Mouse (Mus musculus): ENCODE data around the gene Tle1. TPM values are rescaled to one million over a fixed set of nuclear protein-coding genes. Genes with fewer than 3 reads are reported as not detected.

Gene Tle1
- polyA plus RNA-seq, 1 experiment from 2014 or later = 43.1 TPM

DNA sequence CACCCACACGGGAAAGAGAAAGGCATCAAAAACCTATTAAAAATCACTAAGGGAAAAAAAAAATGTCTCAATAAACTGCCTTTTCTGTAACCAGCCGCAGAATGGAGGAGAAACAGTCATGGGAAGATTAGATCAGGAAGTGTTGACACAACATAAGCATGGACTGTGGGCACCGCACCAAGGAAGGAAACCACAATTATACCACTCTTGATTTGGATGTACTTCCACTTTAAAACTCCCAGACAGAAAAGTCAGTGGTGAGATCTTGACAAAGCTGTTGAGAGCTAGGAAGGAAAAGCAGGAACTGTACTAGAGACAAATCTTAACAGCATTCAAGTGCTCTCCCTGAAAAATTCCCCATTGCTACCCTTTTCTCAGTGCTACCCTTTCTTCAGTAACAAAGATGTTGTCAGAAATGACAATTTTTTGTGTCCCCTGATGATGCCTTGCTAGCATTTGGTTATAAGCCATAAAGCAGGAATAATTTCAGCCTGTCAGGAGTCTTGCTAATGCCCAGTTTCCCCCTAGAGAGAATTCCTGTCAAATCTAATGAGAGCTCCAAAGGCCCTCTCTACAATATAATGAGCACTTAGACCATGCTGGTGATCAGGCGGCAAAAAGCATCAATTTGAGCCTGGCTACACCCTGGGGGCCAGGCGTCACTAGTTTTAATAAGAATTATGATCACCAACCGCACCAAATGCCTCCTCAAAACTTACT, 5.4 kb downstream of the Tle1 start:
- Histone ChIP-seq H3K9me3 (no peaks in the 10 kb centered on the region), H3K4me3 (peak overlapping the region; percentile 85), H3K4me1 (replicated peaks) (peaks cover 32% of the 10 kb centered on the region), H3K9ac (no peak overlapping the region), H3K36me3 (no peaks in the 10 kb centered on the region; the same call in 1 of the 2 replicates), H3K27ac (replicated peaks) (no peak overlapping the region), H3K27me3 (no peaks in the 10 kb centered on the region), H3K4me2 (peak overlapping the region; percentile 73)
- WGBS = 27% methylated on average over 6 of the region's 6 CpGs
- ATAC-seq (ENCODE audit: low FRiP score, low read depth) = no peak

DNA sequence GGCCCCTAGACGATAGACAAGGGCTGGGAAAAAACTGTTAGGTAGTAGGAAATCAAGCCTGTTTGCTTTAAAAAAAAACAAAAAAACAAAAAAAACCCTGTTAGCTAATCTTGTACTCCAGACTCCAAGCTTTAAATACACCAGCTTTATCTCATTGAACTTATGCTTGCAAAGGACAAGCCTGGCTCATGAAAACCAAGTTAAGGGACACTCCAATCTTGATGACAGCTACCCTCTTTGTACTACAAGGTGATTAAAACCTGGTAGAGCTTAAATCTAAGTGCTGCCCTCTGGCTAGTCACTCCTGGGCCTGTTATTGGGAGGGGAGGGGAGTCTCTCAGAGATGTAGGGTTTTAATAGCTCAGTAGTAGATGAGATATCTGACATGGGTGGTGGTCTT, 7.4 kb downstream of the Tle1 start:
- Histone ChIP-seq H3K27ac (replicated peaks) (no peak overlapping the region), H3K4me2 (no peak overlapping the region), H3K9me3 (no peaks in the 10 kb centered on the region), H3K9ac (no peak overlapping the region), H3K4me1 (replicated peaks) (peaks cover 32% of the 10 kb centered on the region), H3K36me3 (no peaks in the 10 kb centered on the region; the same call in 1 of the 2 replicates), H3K27me3 (no peaks in the 10 kb centered on the region), H3K4me3 (no peak overlapping the region)
- no peak for ATAC-seq (ENCODE audit: low FRiP score, low read depth)
- 85% methylated on average over 1 of the region's 1 CpGs for WGBS

GRCm38 (mm10) chr4:72184476-72184875, 16.2 kb downstream of the Tle1 start:
- 0 out of 2 replicates have a peak, but pooled peaks cover 4% of the 10 kb centered on the region for H3K36me3 ChIP-seq
- 57% methylated on average over 5 of the region's 5 CpGs for WGBS
- peaks cover 15% of the 10 kb centered on the region for H3K4me1 ChIP-seq (replicated peaks)
- H3K4me3 ChIP-seq = no peak overlapping the region
- H3K27ac ChIP-seq (replicated peaks) = no peak overlapping the region
- no peak overlapping the region for H3K4me2 ChIP-seq
- H3K27me3 ChIP-seq = no peaks in the 10 kb centered on the region
- no peak for ATAC-seq (ENCODE audit: low FRiP score, low read depth)
- H3K9me3 ChIP-seq = no peaks in the 10 kb centered on the region
- H3K9ac ChIP-seq = no peak overlapping the region

DNA sequence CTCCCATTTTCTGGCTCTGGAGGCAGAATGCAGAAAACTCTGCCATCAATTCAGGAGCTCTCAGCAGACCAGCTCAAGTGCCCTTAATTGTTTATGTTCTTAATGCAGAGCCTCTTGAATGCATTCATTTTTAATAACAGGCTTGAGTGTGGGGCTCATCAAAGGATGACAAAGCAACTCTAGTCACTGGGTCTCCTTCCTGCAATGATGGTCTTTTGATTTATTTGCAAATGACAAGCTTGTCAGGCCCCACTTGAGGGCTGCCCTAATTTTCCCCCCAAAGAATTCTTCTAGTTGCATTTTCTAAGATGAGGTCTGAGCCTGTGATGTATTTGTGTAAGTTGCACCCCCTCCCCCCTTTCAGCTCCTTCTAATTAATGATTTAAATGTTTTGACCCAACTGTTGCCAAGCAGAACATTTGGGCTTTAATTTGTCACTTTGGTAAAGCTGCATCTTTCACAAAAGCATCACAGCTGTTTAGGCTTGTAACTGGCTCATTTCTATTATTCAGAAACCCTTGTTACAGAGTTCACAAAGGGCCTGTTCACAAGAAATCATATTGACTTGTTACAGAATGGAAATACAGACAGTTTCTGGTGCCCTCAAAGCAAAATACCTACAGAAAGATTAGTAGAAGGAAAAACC, 18.3 kb downstream of the Tle1 start:
- no peak overlapping the region for H3K27ac ChIP-seq (replicated peaks)
- no peak overlapping the region for H3K9ac ChIP-seq
- no peak overlapping the region for H3K4me2 ChIP-seq
- H3K36me3 ChIP-seq = 0 out of 2 replicates have a peak, but pooled peaks cover 4% of the 10 kb centered on the region
- H3K27me3 ChIP-seq = no peaks in the 10 kb centered on the region
- ATAC-seq (ENCODE audit: low FRiP score, low read depth) = no peak
- H3K9me3 ChIP-seq = no peaks in the 10 kb centered on the region
- peaks cover 15% of the 10 kb centered on the region for H3K4me1 ChIP-seq (replicated peaks)
- H3K4me3 ChIP-seq = no peak overlapping the region

DNA sequence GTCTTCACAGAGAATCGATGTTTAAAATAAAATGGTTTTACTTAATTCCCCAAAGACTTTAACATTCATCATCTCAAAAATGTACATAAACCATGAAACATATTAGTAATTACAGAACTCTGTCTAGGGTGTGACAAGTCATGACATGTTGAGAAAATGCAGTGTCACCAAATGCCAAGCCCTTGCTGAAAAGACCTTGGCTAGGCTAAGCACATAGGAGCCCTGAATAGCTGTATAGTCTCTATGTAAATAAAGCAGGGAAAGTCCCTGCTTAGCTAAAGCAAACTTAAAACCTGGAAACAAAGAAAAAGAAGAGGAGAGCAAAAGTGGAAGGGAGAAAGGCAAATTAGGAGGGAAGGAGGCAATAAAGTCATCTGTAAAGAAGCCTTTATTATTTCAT, 24.8 kb downstream of the Tle1 start:
- Histone ChIP-seq H3K27ac (replicated peaks) (no peak overlapping the region), H3K9me3 (no peaks in the 10 kb centered on the region), H3K4me2 (no peak overlapping the region), H3K27me3 (no peaks in the 10 kb centered on the region), H3K36me3 (peaks cover 5% of the 10 kb centered on the region; the same call in 1 of the 2 replicates), H3K4me1 (replicated peaks) (no peaks in the 10 kb centered on the region), H3K9ac (no peak overlapping the region), H3K4me3 (no peak overlapping the region)
- WGBS = 85% methylated on average over 1 of the region's 1 CpGs
- no peak for ATAC-seq (ENCODE audit: low FRiP score, low read depth)

GRCm38 (mm10) chr4:72168267-72168666, 32.5 kb downstream of the Tle1 start:
- Histone ChIP-seq H3K27ac (replicated peaks) (no peak overlapping the region), H3K4me3 (no peak overlapping the region), H3K4me1 (replicated peaks) (peaks cover 22% of the 10 kb centered on the region), H3K4me2 (no peak overlapping the region), H3K36me3 (peaks cover 6% of the 10 kb centered on the region; the same call in 1 of the 2 replicates), H3K9ac (no peak overlapping the region), H3K27me3 (no peaks in the 10 kb centered on the region), H3K9me3 (no peaks in the 10 kb centered on the region)
- WGBS = 0% methylated on average over 1 of the region's 1 CpGs
- peak; percentile 31; the same call in 1 of the 2 replicates for ATAC-seq (ENCODE audit: low FRiP score, low read depth)

DNA sequence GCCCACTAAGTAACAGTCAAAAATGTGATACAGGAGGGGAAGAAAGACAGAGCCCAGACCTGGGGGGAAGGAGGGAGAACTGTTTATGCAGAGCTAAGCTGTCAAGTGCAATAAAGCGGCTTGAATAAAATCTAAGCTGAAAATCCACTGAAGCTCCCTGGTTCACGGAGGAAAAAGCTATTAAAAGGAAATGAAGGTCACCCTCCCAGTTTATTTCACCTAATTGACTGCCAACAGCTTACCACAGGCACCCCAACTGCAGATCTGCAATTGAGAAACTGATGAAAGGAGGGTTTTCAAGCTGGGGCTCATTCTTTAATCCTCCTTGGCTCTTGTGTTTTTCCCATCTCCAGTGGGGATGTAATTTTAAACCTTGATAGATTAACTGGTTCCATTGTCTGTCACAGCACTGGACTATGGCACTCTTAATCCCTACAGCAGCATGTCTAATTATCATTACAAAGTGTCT, 32.9 kb downstream of the Tle1 start:
- no peak overlapping the region for H3K4me2 ChIP-seq
- no peaks in the 10 kb centered on the region for H3K9me3 ChIP-seq
- H3K9ac ChIP-seq = no peak overlapping the region
- H3K27me3 ChIP-seq = no peaks in the 10 kb centered on the region
- peaks cover 6% of the 10 kb centered on the region; the same call in 1 of the 2 replicates for H3K36me3 ChIP-seq
- H3K4me1 ChIP-seq (replicated peaks) = peaks cover 22% of the 10 kb centered on the region
- no peak overlapping the region for H3K4me3 ChIP-seq
- 12% methylated on average over 2 of the region's 2 CpGs for WGBS
- peak; percentile 68 for ATAC-seq (ENCODE audit: low FRiP score, low read depth)
- no peak overlapping the region; the same call in 1 of the 2 replicates for H3K27ac ChIP-seq (replicated peaks)

DNA sequence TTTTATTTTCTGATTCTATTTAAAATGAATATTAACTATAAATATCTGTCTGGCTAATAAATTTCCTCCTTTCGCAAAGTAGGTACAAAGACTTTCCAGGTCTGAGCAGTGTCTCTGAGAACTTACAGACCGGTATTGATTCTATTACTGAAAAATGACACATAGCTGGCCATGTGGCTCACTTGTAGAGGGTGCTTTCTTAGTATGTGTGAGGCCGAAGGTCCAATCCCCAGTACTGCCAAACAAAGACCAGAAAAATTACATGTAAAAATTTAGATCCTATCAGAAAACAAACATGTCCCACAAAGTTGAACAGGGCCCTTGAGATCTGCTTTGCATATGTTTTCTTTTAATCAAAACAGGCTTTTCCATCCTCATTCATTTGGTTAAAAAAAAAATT, 33.5 kb downstream of the Tle1 start:
- Histone ChIP-seq H3K27ac (replicated peaks) (no peak overlapping the region), H3K36me3 (peaks cover 6% of the 10 kb centered on the region; the same call in 1 of the 2 replicates), H3K9ac (no peak overlapping the region), H3K27me3 (no peaks in the 10 kb centered on the region), H3K4me2 (no peak overlapping the region), H3K4me3 (no peak overlapping the region), H3K9me3 (no peaks in the 10 kb centered on the region), H3K4me1 (replicated peaks) (peaks cover 22% of the 10 kb centered on the region)
- no peak for ATAC-seq (ENCODE audit: low FRiP score, low read depth)
- 46% methylated on average over 3 of the region's 3 CpGs for WGBS

DNA sequence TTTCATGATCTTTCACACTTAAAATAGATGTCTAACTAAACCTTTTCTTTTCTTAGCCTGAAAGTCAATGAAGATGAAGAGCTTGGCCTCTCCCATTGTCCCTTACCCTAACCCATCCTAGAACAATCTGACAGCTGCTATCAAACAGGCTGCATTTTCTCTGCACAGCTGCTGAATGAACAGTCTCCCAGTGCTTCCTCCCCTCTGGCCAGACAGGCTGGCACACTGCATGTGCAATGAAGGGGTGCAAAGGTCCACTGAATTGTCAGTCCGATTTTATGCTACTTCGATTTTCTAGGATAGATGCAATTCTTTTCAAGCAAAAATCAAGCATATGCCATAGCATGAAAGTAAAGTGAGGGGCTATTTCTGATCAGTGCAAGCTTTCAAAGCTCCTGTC, 34.2 kb downstream of the Tle1 start:
- peaks cover 22% of the 10 kb centered on the region for H3K4me1 ChIP-seq (replicated peaks)
- H3K36me3 ChIP-seq = peaks cover 6% of the 10 kb centered on the region; the same call in 1 of the 2 replicates
- ATAC-seq (ENCODE audit: low FRiP score, low read depth) = no peak
- H3K4me3 ChIP-seq = no peak overlapping the region
- 17% methylated on average over 2 of the region's 2 CpGs for WGBS
- H3K4me2 ChIP-seq = no peak overlapping the region
- no peaks in the 10 kb centered on the region for H3K9me3 ChIP-seq
- no peaks in the 10 kb centered on the region for H3K27me3 ChIP-seq
- H3K9ac ChIP-seq = no peak overlapping the region
- no peak overlapping the region for H3K27ac ChIP-seq (replicated peaks)

DNA sequence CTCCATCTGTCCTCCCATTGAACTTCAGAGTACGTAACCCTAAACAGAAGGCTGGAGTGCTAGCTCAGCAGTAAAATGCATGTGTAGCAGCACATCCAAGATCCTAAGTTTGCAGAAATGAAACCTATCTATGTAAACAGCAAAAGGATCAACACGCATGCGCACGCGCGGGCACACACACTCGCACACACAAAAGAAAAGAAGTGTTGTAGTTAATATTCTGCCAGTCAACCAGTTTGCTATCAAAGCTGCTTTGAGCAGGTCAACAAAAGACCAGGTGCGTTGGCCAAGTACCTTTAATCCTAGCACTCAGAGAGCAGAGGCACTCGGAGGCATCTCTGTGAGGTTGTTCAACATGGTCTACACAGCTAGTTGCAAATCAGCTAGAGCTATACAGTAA, 35.0 kb downstream of the Tle1 start:
- Histone ChIP-seq H3K9ac (no peak overlapping the region), H3K27ac (replicated peaks) (no peak overlapping the region)

GRCm38 (mm10) chr4:72162445-72163218, 38.1 kb downstream of the Tle1 start:
- Histone ChIP-seq H3K4me1 (replicated peaks) (peaks cover 28% of the 10 kb centered on the region), H3K9me3 (no peaks in the 10 kb centered on the region), H3K9ac (no peak overlapping the region), H3K4me2 (no peak overlapping the region), H3K4me3 (no peak overlapping the region), H3K27me3 (no peaks in the 10 kb centered on the region), H3K36me3 (peaks cover 3% of the 10 kb centered on the region; the same call in 1 of the 2 replicates), H3K27ac (replicated peaks) (no peak overlapping the region)
- no peak for ATAC-seq (ENCODE audit: low FRiP score, low read depth)
- 96% methylated on average over 4 of the region's 4 CpGs for WGBS

More for the DNA sequence above, 35.0 kb downstream of the Tle1 start:
- Histone ChIP-seq H3K4me3 (no peak overlapping the region), H3K36me3 (peaks cover 6% of the 10 kb centered on the region; the same call in 1 of the 2 replicates), H3K9me3 (no peaks in the 10 kb centered on the region), H3K27me3 (no peaks in the 10 kb centered on the region), H3K4me1 (replicated peaks) (peaks cover 22% of the 10 kb centered on the region), H3K4me2 (no peak overlapping the region)
- WGBS = 95% methylated on average over 9 of the region's 9 CpGs
- no peak for ATAC-seq (ENCODE audit: low FRiP score, low read depth)

- Histone ChIP-seq H3K4me1 (replicated peaks) (peaks cover 17% of the 10 kb centered on the region), H3K36me3 (no peaks in the 10 kb centered on the region), H3K4me3 (no peak overlapping the region), H3K27me3 (no peaks in the 10 kb centered on the region), H3K27ac (replicated peaks) (no peak overlapping the region), H3K9ac (no peak overlapping the region), H3K4me2 (0 out of 2 replicates have a peak overlapping the region, but pooled peaks have one; percentile 5), H3K9me3 (no peaks in the 10 kb centered on the region)
- ATAC-seq (ENCODE audit: low FRiP score, low read depth) = peak; percentile 85
- WGBS = 16% methylated on average over 14 of the region's 14 CpGs
These were observed 40.6 kb downstream of the Tle1 start for GRCm38 (mm10) chr4:72160102-72160511.
